Mouse (Mus musculus) cerebellum, postnatal 36 days (tissue): Measurements from ENCODE around the gene BC005537.
"Not testable (repeated sequence)": the region's sequence is repeated elsewhere in the genome, so short reads cannot be mapped to it uniquely, and the experiment has no call there.

Experiments
- DNase-seq, 2 experiments: peaks; one replicate each; pipeline ENCODE4 v3.0.0; 2021 to 2022; ENCODE audit warnings: mixed read lengths in 2 of 2

BC005537 gene

GRCm38 (mm10) chr13:24800674-24801307 lies 666 bp upstream of the BC005537 start:
- DNase-seq = peak; percentile 92 to 95

DNA sequence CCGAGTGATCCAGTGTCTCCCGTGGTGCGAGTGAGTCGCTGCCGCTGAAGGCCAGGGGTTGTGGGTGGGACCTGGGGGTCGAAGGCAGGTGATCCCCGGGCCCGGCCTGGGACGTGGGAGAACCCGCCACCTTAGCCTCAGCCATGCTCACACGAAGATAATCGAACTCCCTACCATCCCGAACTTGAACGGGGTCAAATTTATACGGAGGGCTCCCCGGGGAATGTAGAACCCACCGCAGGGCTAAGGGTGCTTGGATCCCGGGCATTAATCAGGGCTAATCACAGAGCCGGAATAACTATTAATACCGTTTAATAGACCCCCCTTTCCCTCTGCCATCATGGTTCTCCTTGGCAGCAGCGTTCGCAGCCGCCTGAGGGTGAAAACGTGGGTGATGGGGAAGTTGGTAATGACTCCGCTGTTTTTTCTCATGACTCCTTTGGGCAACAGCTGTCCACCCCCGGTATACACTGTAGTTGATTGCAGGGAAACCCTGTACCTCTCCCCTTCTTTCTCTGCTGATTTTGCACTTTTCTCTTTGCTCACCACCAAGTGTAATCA lies 754 bp downstream of the BC005537 start:
- peak; percentile 17 to 28 for DNase-seq

- DNase-seq = no peak
Observed at GRCm38 (mm10) chr13:24803196-24803595, 1.7 kb downstream of the BC005537 start.

- no peak for DNase-seq
Observed at GRCm38 (mm10) chr13:24806079-24806478, 4.6 kb downstream of the BC005537 start.

DNA sequence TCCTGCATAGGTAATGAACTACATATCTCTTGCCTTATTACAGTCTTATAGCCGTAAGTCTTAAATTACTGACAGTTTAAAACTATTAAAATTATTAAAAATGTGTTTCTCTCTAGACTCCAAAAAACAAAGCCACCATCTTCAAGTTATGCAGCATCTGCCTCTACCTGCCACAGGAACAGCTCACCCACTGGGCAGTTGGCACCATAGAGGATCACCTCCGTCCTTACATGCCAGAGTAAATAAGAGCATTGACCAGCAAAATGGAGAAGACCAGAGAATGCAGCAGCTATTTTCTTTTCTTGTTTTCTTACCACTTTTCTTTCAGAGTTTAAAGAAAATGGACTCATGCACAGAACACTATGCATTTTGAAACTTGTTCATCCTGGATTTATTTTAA lies 11.1 kb downstream of the BC005537 start:
- peak in 1 of 2 experiments; percentile 23 for DNase-seq

DNA sequence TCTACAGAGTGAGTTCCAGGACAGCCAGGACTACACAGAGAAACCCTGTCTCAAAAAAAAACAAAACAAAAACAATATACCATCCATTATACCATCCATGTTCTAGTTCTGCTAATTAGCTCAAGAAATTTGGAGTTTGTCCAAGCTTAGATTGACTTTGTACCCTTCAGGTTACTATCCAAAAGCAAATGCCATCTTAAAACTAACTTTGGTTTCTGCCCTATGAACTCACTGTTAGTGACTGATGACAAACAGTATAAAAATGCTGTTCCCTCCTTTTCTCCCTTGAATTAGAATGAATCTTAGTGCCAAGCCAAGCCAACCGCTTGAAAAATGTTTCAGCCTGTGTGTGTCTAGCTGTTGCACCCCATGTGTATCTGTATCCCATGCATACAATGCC lies 13.2 kb downstream of the BC005537 start:
- DNase-seq = no peak

- no peak for DNase-seq
Observed at GRCm38 (mm10) chr13:24816125-24817092, 15.0 kb downstream of the BC005537 start.

DNA sequence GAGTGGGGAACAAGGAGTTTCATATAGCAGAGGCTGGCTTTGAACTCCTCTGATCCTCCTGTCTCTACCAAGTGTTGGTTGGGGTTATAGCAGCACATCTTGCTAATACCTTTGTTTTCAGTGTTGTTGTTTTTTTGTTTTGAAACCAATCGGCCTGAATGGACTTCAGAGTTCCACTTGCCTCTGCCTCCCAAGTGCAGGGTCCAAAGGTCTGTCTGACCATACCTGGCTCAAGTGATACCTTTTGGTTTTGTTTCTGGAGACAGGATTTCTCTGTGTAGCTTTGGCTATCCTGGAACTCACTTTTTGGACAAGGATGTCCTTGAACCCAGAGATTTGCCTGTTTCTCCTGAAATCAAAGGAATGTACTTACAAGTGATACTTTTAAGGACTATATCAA lies 18.5 kb downstream of the BC005537 start:
- DNase-seq = no peak

- DNase-seq = no peak
Observed at GRCm38 (mm10) chr13:24822663-24823343, 21.3 kb downstream of the BC005537 start.

- DNase-seq = no peak
Observed at GRCm38 (mm10) chr13:24824647-24825046, 23.2 kb downstream of the BC005537 start.

GRCm38 (mm10) chr13:24825587-24825986 lies 24.1 kb downstream of the BC005537 start:
- DNase-seq = peak; percentile 43 to 48

DNA sequence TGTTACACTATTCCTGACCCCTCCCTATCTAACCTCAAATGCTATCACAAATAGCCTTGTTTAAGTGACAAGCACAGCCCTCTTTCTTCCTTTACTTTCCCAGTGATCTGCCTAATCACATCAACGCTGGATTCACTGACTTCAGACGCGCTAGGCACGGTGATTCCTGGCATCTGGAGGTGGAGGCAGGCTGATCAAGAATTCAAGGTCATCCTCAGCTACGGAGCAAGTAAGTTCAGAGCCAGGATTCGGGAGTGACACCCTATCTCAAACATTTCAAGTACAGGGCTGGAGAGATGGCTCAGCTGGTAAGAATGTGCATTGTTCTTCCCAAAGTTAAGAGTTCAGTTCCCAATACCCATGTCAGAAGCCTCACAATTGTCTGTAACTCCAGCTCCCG lies 24.7 kb downstream of the BC005537 start:
- no peak for DNase-seq

- DNase-seq = peak in 1 of 2 experiments; percentile 21
Observed at GRCm38 (mm10) chr13:24830756-24831352, 29.4 kb downstream of the BC005537 start.

DNA sequence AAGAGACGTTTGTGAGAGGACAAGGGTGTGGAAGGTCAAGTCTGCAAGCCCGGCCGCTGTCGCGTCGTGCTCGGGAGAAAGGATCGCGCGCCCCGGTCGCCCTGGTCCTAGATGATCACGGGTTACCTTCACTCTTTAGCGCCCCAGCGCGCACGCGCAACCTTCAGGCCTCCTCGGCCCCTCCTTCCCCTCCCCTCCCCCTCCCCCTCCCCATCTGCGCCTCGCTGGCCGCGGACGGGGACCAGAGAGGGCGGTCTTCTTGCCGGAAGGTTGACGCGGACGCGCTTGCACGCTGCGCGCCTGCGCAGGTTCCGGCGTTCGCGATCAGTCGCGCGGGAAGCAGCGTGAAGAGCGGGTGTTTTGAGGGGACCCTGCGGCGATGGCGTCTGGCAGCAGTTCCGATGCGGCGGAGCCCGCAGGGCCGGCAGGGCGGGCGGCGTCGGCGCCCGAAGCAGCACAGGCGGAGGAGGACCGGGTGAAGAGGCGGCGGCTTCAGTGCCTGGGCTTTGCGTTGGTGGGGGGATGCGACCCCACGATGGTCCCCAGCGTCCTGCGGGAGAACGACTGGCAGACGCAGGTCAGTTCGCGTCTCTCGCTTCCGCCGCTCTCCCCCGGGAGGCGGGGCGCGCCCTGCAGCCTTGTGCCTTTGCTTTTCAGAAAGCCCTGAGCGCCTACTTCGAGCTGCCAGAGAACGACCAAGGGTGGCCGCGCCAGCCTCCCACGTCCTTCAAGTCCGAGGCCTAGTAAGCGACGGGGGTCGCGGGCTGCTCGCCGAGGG lies 30.1 kb downstream of the BC005537 start, which contains the start of the genes Acot13 and Tdp2:
TSS of gene Acot13 (minus strand) at position 188 of the 778 bp plus-strand sequence.
TSS of gene Tdp2 (plus strand) at position 327 of the 778 bp plus-strand sequence.
- DNase-seq = peak; percentile 93 to 95

DNA sequence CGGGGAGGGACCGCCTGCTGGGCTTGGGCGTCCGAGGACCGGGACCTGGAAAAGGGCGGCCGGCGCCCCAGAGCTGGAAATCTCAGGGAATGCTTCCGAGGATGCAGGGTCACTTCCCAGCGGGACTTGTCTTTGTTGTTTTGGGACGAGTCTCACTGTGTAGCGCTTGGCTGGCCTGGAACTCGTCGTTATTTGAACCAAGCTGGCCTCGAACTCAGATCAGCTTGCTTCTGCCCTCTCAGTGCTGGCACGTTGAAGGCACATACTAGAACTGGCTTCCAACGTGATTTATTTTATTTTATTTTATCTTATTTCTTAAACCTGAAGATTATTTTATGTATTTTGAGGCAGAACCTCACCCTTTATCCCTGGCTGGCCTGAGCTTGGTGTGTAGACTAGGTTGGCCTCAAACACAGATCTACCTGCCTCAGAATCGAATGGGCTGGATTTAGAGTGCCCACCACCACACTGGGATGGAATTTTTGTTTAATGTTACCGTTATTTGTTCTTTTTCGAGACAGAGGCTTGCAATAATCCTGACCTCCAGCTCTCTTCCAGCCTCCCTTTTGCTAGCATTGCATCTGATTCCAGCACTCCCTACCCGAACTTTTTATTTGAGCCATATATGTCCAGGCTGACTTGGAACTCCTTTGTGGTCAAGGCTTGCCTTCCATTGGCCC lies 30.8 kb downstream of the BC005537 start:
- no peak for DNase-seq

GRCm38 (mm10) chr13:24832811-24833155 lies 31.3 kb downstream of the BC005537 start:
- no peak for DNase-seq

GRCm38 (mm10) chr13:24837765-24838164 lies 36.3 kb downstream of the BC005537 start:
- DNase-seq = not testable (repeated sequence)

DNA sequence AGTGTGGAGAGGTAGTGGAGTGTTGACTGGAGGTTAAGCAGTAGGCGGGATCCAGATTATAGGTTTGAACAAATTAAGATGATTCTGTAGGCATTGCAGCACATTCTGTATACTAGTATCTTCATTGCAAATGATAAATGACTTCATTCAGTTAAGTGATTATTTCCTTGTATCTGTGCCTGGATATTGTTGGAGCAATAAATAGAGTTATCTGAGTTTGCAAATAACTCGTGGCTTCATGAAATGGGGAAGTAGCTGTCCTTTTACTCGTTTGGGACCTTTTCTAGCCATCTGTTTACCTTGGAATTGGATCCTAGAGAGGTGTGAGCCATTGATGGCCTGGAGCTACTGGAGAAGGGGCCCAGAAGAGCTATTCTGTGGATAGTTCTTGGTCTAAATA lies 38.4 kb downstream of the BC005537 start:
- no peak for DNase-seq

GRCm38 (mm10) chr13:24841702-24842101 lies 40.2 kb downstream of the BC005537 start:
- no peak for DNase-seq

DNA sequence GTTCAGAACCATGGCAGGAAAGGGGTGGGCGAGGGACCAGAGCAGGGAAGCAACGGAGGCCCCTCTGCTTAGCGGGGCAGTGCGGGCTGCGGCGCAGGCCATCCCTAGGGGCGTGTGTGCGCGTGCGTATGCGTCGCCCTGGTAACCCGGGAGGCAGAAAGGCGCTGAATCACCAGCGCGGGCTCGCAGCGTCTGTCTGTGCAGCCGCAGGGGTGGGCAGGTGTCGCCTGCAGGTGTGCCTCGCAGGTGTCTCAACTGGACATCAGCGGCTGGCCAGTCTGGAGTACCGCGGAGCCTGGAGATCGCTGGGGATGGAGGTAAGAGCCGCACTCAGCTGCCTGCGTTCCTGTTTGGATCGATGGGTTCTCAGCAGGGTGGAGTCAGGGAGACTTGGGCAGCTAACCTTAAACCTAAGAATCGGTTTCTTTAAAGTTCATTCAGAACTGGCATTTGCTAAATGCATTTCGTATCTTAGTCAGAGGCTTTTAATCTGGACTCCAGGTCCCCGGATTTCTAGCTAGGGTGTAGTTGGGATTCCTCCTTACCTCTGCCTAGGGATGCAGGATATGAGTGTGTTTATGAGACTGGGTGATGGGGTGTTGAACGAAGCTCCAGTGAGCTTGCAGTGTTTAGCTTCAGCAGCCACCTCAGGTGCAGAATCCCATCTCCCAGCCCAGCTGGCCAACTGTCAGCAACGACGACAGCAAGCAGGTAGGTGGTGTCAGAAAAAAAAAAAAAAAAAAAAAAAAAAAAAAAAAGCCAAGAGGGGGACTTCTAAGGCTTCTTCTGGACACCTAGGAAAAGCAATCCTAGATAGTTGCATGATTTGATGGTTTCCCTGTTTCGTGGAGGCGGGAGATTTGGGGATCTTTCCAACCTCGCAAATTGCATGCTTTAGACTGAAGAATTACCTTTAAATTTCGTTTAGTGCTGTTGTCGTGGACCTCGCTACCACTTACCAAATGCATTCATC lies 43.8 kb downstream of the BC005537 start, which contains the start of gene D130043K22Rik:
TSS of gene D130043K22Rik (plus strand) at position 153 of the 973 bp plus-strand sequence.
- peak; percentile 54 to 67 for DNase-seq
